Mouse (Mus musculus): ENCODE data around the gene Naa80.

DNA sequence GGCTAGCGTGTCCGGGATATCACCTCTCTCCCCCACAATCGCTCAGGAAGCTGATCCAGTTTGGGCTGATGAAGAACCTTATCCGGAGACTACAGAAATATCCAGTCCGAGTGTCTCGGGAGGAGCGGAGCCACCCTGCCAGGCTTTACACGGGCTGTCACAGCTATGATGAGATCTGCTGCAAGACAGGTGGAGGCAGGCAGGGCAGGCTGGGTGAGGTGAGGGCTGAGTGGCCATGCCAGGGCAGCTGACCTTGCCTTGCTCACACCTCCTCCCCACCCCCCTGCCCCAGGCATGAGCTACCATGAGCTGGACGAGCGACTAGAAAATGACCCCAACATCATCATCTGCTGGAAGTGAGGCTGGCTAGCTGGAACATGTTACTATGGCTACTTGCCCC lies 33.5 kb upstream of the Naa80 start:
- TF ChIP-seq POLR2A (IDR thresholded peaks at IDR 0.05; ENCODE audit: insufficient read depth, low read depth, low read length) = no peak
- no peak for TF ChIP-seq CTCF (IDR thresholded peaks at IDR 0.05; ENCODE audit: insufficient read depth, low read depth, low read length)

Measured in olfactory bulb, adult 2 months (tissue).